Comparison of ENCODE assay signal across 7 mouse cellular contexts in genomic region chr5:115280050-115280687, GRCm38 (mm10). TPM values are rescaled to one million over a fixed set of nuclear protein-coding genes. Genes with fewer than 3 reads are reported as not detected.
DNase-seq lines count a peak whose midpoint lies in the region; ATAC-seq and TF ChIP-seq lines count a peak whose summit lies in the region.

No protein-coding gene starts in this region.

- TF ChIP-seq POLR2A in spleen, adult 2 months (IDR thresholded peaks at IDR 0.05; ENCODE audit: low read depth, low read length) = no peak

- H3K9ac ChIP-seq in liver, embryonic 13.5 days = peak overlapping the region; percentile 91

- H3K27ac ChIP-seq in spleen, adult 2 months (ENCODE audit: insufficient read depth, low read length) = peak overlapping the region; percentile 73
- H3K27ac ChIP-seq in liver, embryonic 13.5 days = peak overlapping the region; percentile 73

- H3K27me3 ChIP-seq in spleen, adult 2 months (ENCODE audit: control insufficient read depth, insufficient read depth, low read length) = no peaks in the 10 kb centered on the region
- no peaks in the 10 kb centered on the region for H3K27me3 ChIP-seq in liver, embryonic 13.5 days
- H3K27me3 ChIP-seq in splenic B cell, adult 2 months (ENCODE audit: control insufficient read depth, insufficient read depth, low read length, poor library complexity, severe bottlenecking) = no peaks in the 10 kb centered on the region

- WGBS in spleen, adult 2 months = 2% methylated on average over 17 of the region's 17 CpGs
- WGBS in liver, embryonic 13.5 days (ENCODE audit: insufficient replicate concordance) = 3% methylated on average over 17 of the region's 17 CpGs

- H3K4me2 ChIP-seq in liver, embryonic 13.5 days = peak overlapping the region; percentile 90

- no peaks in the 10 kb centered on the region for H3K9me3 ChIP-seq in liver, embryonic 13.5 days (replicated peaks)

- DNase-seq in spleen, adult 2 months (ENCODE audit: low read depth in 1 of 2, low spot score in 2 of 2) = no peak
- DNase-seq in spleen, postnatal 14 days (ENCODE audit: low spot score in 2 of 2) = no peak
- DNase-seq in cerebellum, postnatal 10 days = peak; percentile 58
- DNase-seq in heart, postnatal 4 days = peak; percentile 48
- no peak for DNase-seq in liver, embryonic 13.5 days
- DNase-seq in splenic B cell, adult 2 months (ENCODE audit: low read depth, low spot score) = peak; percentile 41
- no peak for DNase-seq in layer of hippocampus, adult 9-10 months (ENCODE audit: low spot score)

- peaks cover 2% of the 10 kb centered on the region for H3K4me1 ChIP-seq in spleen, adult 2 months (ENCODE audit: control insufficient read depth, insufficient read depth, insufficient read length)
- H3K4me1 ChIP-seq in liver, embryonic 13.5 days (replicated peaks) = peaks cover 56% of the 10 kb centered on the region

- peaks cover 5% of the 10 kb centered on the region for H3K36me3 ChIP-seq in spleen, adult 2 months (ENCODE audit: control insufficient read depth, insufficient read depth, low read length)
- peaks cover 22% of the 10 kb centered on the region for H3K36me3 ChIP-seq in liver, embryonic 13.5 days
- peaks cover 4% of the 10 kb centered on the region; the same call in 1 of the 2 replicates for H3K36me3 ChIP-seq in splenic B cell, adult 2 months (ENCODE audit: control insufficient read depth, insufficient read depth, low read length, poor library complexity, severe bottlenecking)

- no peak for TF ChIP-seq CTCF in spleen, adult 2 months (IDR thresholded peaks at IDR 0.05; ENCODE audit: extremely low read depth, insufficient read depth, insufficient read length, insufficient replicate concordance)

- peak overlapping the region; percentile 100 for H3K4me3 ChIP-seq in spleen, adult 2 months (ENCODE audit: extremely low read depth, insufficient read depth, insufficient read length)
- H3K4me3 ChIP-seq in liver, embryonic 13.5 days (replicated peaks) = peak overlapping the region; percentile 91

- ATAC-seq in liver, embryonic 13.5 days (ENCODE audit: low read depth) = peak; percentile 18

RNA-seq across cellular contexts. Expression of gene Coq5, which starts 0.7 kb away (rescaled TPM):
- polyA plus RNA-seq in spleen, adult 2 months (2012; rRNA removed) = 6.3 and 6.6 TPM in 2 replicates
- total RNA-seq in heart, postnatal 4 days (2021) = 100 to 1,000 TPM; 113 to 117 TPM
- 38.1 and 42.0 TPM in 2 replicates for polyA plus RNA-seq in liver, embryonic 13.5 days (2015; fragmentation: Nextera tagmentation; extraction: Ambion mirVana)

RNA-seq across cellular contexts. Expression of gene Rnf10, which starts 7.5 kb away (rescaled TPM):
- polyA plus RNA-seq in spleen, adult 2 months (2012; rRNA removed) = 124 and 125 TPM in 2 replicates
- total RNA-seq in heart, postnatal 4 days (2021) = 100 to 1,000 TPM; 277 to 284 TPM
- 122 and 126 TPM in 2 replicates for polyA plus RNA-seq in liver, embryonic 13.5 days (2015; fragmentation: Nextera tagmentation; extraction: Ambion mirVana)

RNA-seq across cellular contexts. Expression of gene Dynll1, which starts 20.6 kb away (rescaled TPM):
- polyA plus RNA-seq in spleen, adult 2 months (2012; rRNA removed) = 135 and 214 TPM in 2 replicates
- 100 to 1,000 TPM; 318 to 355 TPM for total RNA-seq in heart, postnatal 4 days (2021)
- 744 and 768 TPM in 2 replicates for polyA plus RNA-seq in liver, embryonic 13.5 days (2015; fragmentation: Nextera tagmentation; extraction: Ambion mirVana)

RNA-seq across cellular contexts. Expression of gene Pop5, which starts 44.5 kb away (rescaled TPM):
- 55.6 and 85.5 TPM in 2 replicates for polyA plus RNA-seq in spleen, adult 2 months (2012; rRNA removed)
- total RNA-seq in heart, postnatal 4 days (2021) = 10 to 100 TPM; 21.1 to 26.1 TPM
- 120 and 127 TPM in 2 replicates for polyA plus RNA-seq in liver, embryonic 13.5 days (2015; fragmentation: Nextera tagmentation; extraction: Ambion mirVana)

RNA-seq across cellular contexts. Expression of gene Srsf9, which starts 46.8 kb away (rescaled TPM):
- 57.8 and 102 TPM in 2 replicates for polyA plus RNA-seq in spleen, adult 2 months (2012; rRNA removed)
- total RNA-seq in heart, postnatal 4 days (2021) = 10 to 100 TPM; 39.1 to 42.4 TPM
- 130 and 143 TPM in 2 replicates for polyA plus RNA-seq in liver, embryonic 13.5 days (2015; fragmentation: Nextera tagmentation; extraction: Ambion mirVana)

Comparison
In these comparisons a context has a peak if more than half of its experiments do, and no peak if none do; other contexts are left out.
1. DNase-seq: peak in cerebellum, postnatal 10 days (2 of 2), heart, postnatal 4 days (single experiment) and splenic B cell, adult 2 months (single experiment); none in spleen, adult 2 months (0 of 2), spleen, postnatal 14 days (0 of 2), liver, embryonic 13.5 days (single experiment) and layer of hippocampus, adult 9-10 months (single experiment).